Mouse (Mus musculus): ENCODE data around the gene Rin3. TPM values are rescaled to one million over a fixed set of nuclear protein-coding genes. Genes with fewer than 3 reads are reported as not detected.

Gene Rin3
- 321 and 327 TPM in 2 replicates for polyA plus RNA-seq (2012; ENCODE audit: low replicate concordance)

GRCm38 (mm10) chr12:102282763-102283482 is at the start of gene Rin3:
Gene Rin3 (plus strand): TSS chr12:102283048.

GRCm38 (mm10) chr12:102439632-102440023 is 156.8 kb downstream of the Rin3 start, which contains the start of gene Lgmn:
Gene Lgmn (minus strand): TSS chr12:102439813.

Other genes with a start within 250 kb of the Rin3 start
- gene Slc24a4, start 154.3 kb upstream of the Rin3 start, polyA plus RNA-seq (2012; ENCODE audit: low replicate concordance) = not detected in 2 replicates
- gene Lgmn, start 156.8 kb downstream of the Rin3 start, polyA plus RNA-seq (2012; ENCODE audit: low replicate concordance) = 23.7 and 27.3 TPM in 2 replicates
- 7.6 and 8.5 TPM in 2 replicates for gene Golga5, start 186.1 kb downstream of the Rin3 start, polyA plus RNA-seq (2012; ENCODE audit: low replicate concordance)

All from hematopoietic multipotent progenitor cell, adult 10-12 weeks (in vitro differentiated cells).